28 mouse cellular contexts compared by ENCODE assay signal in the genomic region with DNA sequence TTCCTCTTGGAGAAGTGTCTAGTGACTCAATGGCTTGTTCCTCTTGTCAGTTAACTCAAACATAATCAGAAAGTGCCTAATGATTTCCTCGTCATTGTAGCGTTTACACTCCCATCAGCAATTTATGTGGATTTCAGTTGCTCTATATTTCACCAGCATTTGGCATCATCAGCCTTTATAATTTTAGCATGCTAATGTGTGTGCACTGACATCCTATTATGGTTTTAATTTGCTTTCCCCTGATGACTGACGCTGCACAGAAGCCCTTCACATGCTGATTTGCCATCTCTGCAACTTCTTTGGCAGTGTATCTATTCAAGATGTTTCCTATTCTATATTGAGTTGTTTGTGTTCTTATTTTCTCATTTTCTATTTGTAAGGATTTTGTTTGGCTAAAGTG.
A peak's percentile ranks its signal among the peaks of the same experiment; 100 is the strongest.
DNase-seq lines count a peak whose midpoint lies in the region; ATAC-seq and TF ChIP-seq lines count a peak whose summit lies in the region.
"Had no signal": no experiment of that assay in that cellular context is flagged by ENCODE, and none has a peak within 500 bp of the region (broad histone marks: within the 10 kb centered on the region; RNA-seq: fewer than 3 reads in every experiment).

No protein-coding gene starts in this region.

- no peak overlapping the region for H3K9ac ChIP-seq in forebrain, embryonic 14.5 days (ENCODE audit: low read length)
- no peak overlapping the region for H3K9ac ChIP-seq in forebrain, embryonic 12.5 days
- H3K9ac ChIP-seq in forebrain, postnatal 0 days: no peak overlapping the region
- H3K9ac ChIP-seq in heart, embryonic 12.5 days: no peak overlapping the region
- H3K9ac ChIP-seq: heart, embryonic 15.5 days; hindbrain, embryonic 13.5 days; intestine, embryonic 15.5 days had no signal

- no peak for TF ChIP-seq CTCF in brain, embryonic 14.5 days (IDR thresholded peaks at IDR 0.05; ENCODE audit: borderline replicate concordance, extremely low read depth, insufficient read depth, insufficient read length)
- TF ChIP-seq CTCF in forebrain, postnatal 0 days (IDR thresholded peaks at IDR 0.05; ENCODE audit: low read depth): no peak

- H3K36me3 ChIP-seq in forebrain, embryonic 14.5 days (ENCODE audit: control insufficient read depth, insufficient read depth, low read length): no peaks in the 10 kb centered on the region
- H3K36me3 ChIP-seq in forebrain, embryonic 12.5 days (replicated peaks): no peaks in the 10 kb centered on the region
- no peaks in the 10 kb centered on the region for H3K36me3 ChIP-seq in forebrain, postnatal 0 days (ENCODE audit: insufficient read depth)
- H3K36me3 ChIP-seq in heart, embryonic 12.5 days: no peaks in the 10 kb centered on the region
- H3K36me3 ChIP-seq: G1E; heart, embryonic 15.5 days; hindbrain, embryonic 10.5 days; hindbrain, embryonic 13.5 days; intestine, embryonic 15.5 days had no signal

- peak; percentile 58 for DNase-seq in forebrain, embryonic 14.5 days (ENCODE audit: low spot score)
- peak; percentile 39 for DNase-seq in MN1 (ENCODE audit: low spot score)
- peak; percentile 71 for DNase-seq in brain, embryonic 14.5 days (ENCODE audit: low read depth)
- peak; percentile 40 for DNase-seq in forebrain, postnatal 0 days
- DNase-seq in spleen, postnatal 36 days (ENCODE audit: low spot score in 2 of 2): no peak
- DNase-seq: adrenal gland, adult 2 months; adrenal gland, postnatal 14 days; B cell, adult 2 months; cerebellum, adult 11 months; cerebellum, adult 8-10 months; cerebellum, postnatal 14 days; gastrocnemius, adult 2 months; gastrocnemius, postnatal 14 days; heart, adult 11 months; heart, postnatal 10 days; heart, postnatal 36 days; kidney, adult 11 months; kidney, adult 9 months had no signal

- ATAC-seq in forebrain, embryonic 14.5 days: peak; percentile 34; the same call in 1 of the 2 replicates
- ATAC-seq in forebrain, embryonic 12.5 days (ENCODE audit: low FRiP score): no peak
- peak; percentile 79 for ATAC-seq in forebrain, postnatal 0 days
- ATAC-seq in heart, embryonic 12.5 days (ENCODE audit: insufficient number of reproducible peaks, low FRiP score): no peak
- ATAC-seq: hindbrain, embryonic 16.5 days; intestine, embryonic 15.5 days had no signal

- H3K27ac ChIP-seq in forebrain, embryonic 14.5 days (ENCODE audit: low read depth, low read length): no peak overlapping the region
- no peak overlapping the region for H3K27ac ChIP-seq in forebrain, embryonic 12.5 days
- no peak overlapping the region for H3K27ac ChIP-seq in forebrain, postnatal 0 days (ENCODE audit: low read depth, low read length)
- H3K27ac ChIP-seq in heart, embryonic 12.5 days (ENCODE audit: poor library complexity, severe bottlenecking): no peak overlapping the region
- H3K27ac ChIP-seq: gastrocnemius, adult 2 months; heart, embryonic 15.5 days; hindbrain, embryonic 10.5 days; hindbrain, embryonic 13.5 days; intestine, embryonic 15.5 days had no signal

- H3K4me1 ChIP-seq in forebrain, embryonic 14.5 days (ENCODE audit: control insufficient read depth, insufficient read depth, low read length): no peaks in the 10 kb centered on the region
- no peaks in the 10 kb centered on the region for H3K4me1 ChIP-seq in forebrain, embryonic 12.5 days
- no peaks in the 10 kb centered on the region for H3K4me1 ChIP-seq in forebrain, postnatal 0 days (ENCODE audit: insufficient read depth)
- H3K4me1 ChIP-seq in heart, embryonic 12.5 days (replicated peaks): no peaks in the 10 kb centered on the region
- H3K4me1 ChIP-seq: heart, embryonic 15.5 days; hindbrain, embryonic 10.5 days; hindbrain, embryonic 13.5 days; intestine, embryonic 15.5 days had no signal

- 56% methylated on average over 3 of the region's 3 CpGs for WGBS in forebrain, embryonic 14.5 days
- WGBS in forebrain, embryonic 12.5 days: 77% methylated on average over 3 of the region's 3 CpGs
- 29% methylated on average over 3 of the region's 3 CpGs for WGBS in forebrain, postnatal 0 days
- 76% methylated on average over 3 of the region's 3 CpGs for WGBS in heart, embryonic 12.5 days

- no peak for TF ChIP-seq POLR2A in brain, embryonic 14.5 days (IDR thresholded peaks at IDR 0.05; ENCODE audit: borderline replicate concordance, extremely low read depth, insufficient read depth, insufficient read length, poor library complexity, severe bottlenecking)

- H3K4me3 ChIP-seq in forebrain, embryonic 14.5 days (ENCODE audit: low read depth, low read length): no peak overlapping the region
- no peak overlapping the region for H3K4me3 ChIP-seq in forebrain, embryonic 12.5 days (replicated peaks)
- H3K4me3 ChIP-seq in forebrain, postnatal 0 days (ENCODE audit: low read depth, low read length): no peak overlapping the region
- no peak overlapping the region for H3K4me3 ChIP-seq in heart, embryonic 12.5 days
- H3K4me3 ChIP-seq: gastrocnemius, adult 2 months; heart, embryonic 15.5 days; hindbrain, embryonic 10.5 days; hindbrain, embryonic 13.5 days; intestine, embryonic 15.5 days had no signal

- H3K27me3 ChIP-seq in forebrain, embryonic 14.5 days (replicated peaks; ENCODE audit: control insufficient read depth, insufficient read depth, low read length): no peaks in the 10 kb centered on the region
- no peaks in the 10 kb centered on the region for H3K27me3 ChIP-seq in forebrain, embryonic 12.5 days
- no peaks in the 10 kb centered on the region for H3K27me3 ChIP-seq in forebrain, postnatal 0 days (ENCODE audit: insufficient read depth, low read length)
- no peaks in the 10 kb centered on the region for H3K27me3 ChIP-seq in heart, embryonic 12.5 days (replicated peaks)
- H3K27me3 ChIP-seq: CH12.LX; heart, embryonic 15.5 days; hindbrain, embryonic 13.5 days; intestine, embryonic 15.5 days had no signal

- no peak overlapping the region for H3K4me2 ChIP-seq in forebrain, embryonic 14.5 days (ENCODE audit: low read length)
- no peak overlapping the region for H3K4me2 ChIP-seq in forebrain, embryonic 12.5 days
- H3K4me2 ChIP-seq in forebrain, postnatal 0 days (ENCODE audit: low read depth): no peak overlapping the region
- H3K4me2 ChIP-seq in heart, embryonic 12.5 days: no peak overlapping the region
- H3K4me2 ChIP-seq: heart, embryonic 11.5 days; heart, embryonic 15.5 days; hindbrain, embryonic 13.5 days; intestine, embryonic 15.5 days had no signal

- no peaks in the 10 kb centered on the region for H3K9me3 ChIP-seq in forebrain, embryonic 14.5 days (replicated peaks; ENCODE audit: control insufficient read depth, low read length)
- H3K9me3 ChIP-seq in forebrain, embryonic 12.5 days: no peaks in the 10 kb centered on the region
- no peaks in the 10 kb centered on the region for H3K9me3 ChIP-seq in forebrain, postnatal 0 days (ENCODE audit: low read length)
- H3K9me3 ChIP-seq in heart, embryonic 12.5 days (replicated peaks): no peaks in the 10 kb centered on the region
- H3K9me3 ChIP-seq: G1E; heart, embryonic 15.5 days; hindbrain, embryonic 10.5 days; hindbrain, embryonic 13.5 days; intestine, embryonic 15.5 days had no signal

Comparison
In these comparisons a context has a peak if more than half of its experiments do, and no peak if none do; other contexts are left out.
1. ATAC-seq: peak in forebrain, embryonic 14.5 days (single experiment) and forebrain, postnatal 0 days (single experiment); none in forebrain, embryonic 12.5 days (single experiment) and heart, embryonic 12.5 days (single experiment).
2. DNase-seq: peak in forebrain, embryonic 14.5 days (single experiment), MN1 (single experiment), brain, embryonic 14.5 days (single experiment) and forebrain, postnatal 0 days (single experiment); none in spleen, postnatal 36 days (0 of 2).